Mouse (Mus musculus) hindbrain, embryonic 16.5 days (tissue): Measurements from ENCODE around the gene Cx3cr1. TPM values are rescaled to one million over a fixed set of nuclear protein-coding genes. Genes with fewer than 3 reads are reported as not detected.

Experiments used
- ATAC-seq: fragments of 200-750 bp; cut with Nextera tagmentation; 2 replicates; pipeline ENCODE4 v1.8.0; 2017; ENCODE audit warnings: moderate TSS enrichment, moderate library complexity
- H3K27ac ChIP-seq: fragments of 300-500 bp; sonication (generic); 2 replicates; pipeline ENCODE4 v1.5.1; 2014; ENCODE audit warnings: low read depth, mild to moderate bottlenecking, control low read depth, low read length, moderate library complexity
- H3K27me3 ChIP-seq: fragments of 300-500 bp; sonication (generic); replicated peaks from 2 replicates; pipeline ENCODE4 v1.6.1; 2014; ENCODE audit warnings: low read length; ENCODE audit not compliant: control insufficient read depth, insufficient read depth
- H3K36me3 ChIP-seq: fragments of 300-500 bp; sonication (generic); 2 replicates; pipeline ENCODE4 v1.6.1; 2014; ENCODE audit warnings: mild to moderate bottlenecking, low read length, moderate library complexity, mixed read lengths; ENCODE audit not compliant: control insufficient read depth, insufficient read depth
- H3K4me1 ChIP-seq: fragments of 300-500 bp; sonication (generic); 2 replicates; pipeline ENCODE4 v1.6.1; 2014; ENCODE audit warnings: low read depth, low read length; ENCODE audit not compliant: control insufficient read depth, insufficient read depth
- H3K4me2 ChIP-seq: fragments of 300-500 bp; sonication (generic); 2 replicates; pipeline ENCODE4 v1.6.1; 2014; ENCODE audit warnings: mild to moderate bottlenecking, low read length, control low read depth, moderate library complexity
- H3K4me3 ChIP-seq: fragments of 300-500 bp; sonication (generic); 2 replicates; pipeline ENCODE4 v1.5.1; 2014; ENCODE audit warnings: mild to moderate bottlenecking, low read length, control low read depth, moderate library complexity
- H3K9ac ChIP-seq: fragments of 300-500 bp; sonication (generic); 2 replicates; pipeline ENCODE4 v1.6.1; 2014; ENCODE audit warnings: low read depth, mild to moderate bottlenecking, control low read depth, low read length, moderate library complexity
- H3K9me3 ChIP-seq: fragments of 300-500 bp; sonication (generic); 2 replicates; pipeline ENCODE4 v1.6.1; 2014; ENCODE audit warnings: mild to moderate bottlenecking, low read length, moderate library complexity; ENCODE audit not compliant: control insufficient read depth
- WGBS: fragments of 180-500 bp; shearing (Covaris S2); extraction: QIAGEN DNeasy Blood & Tissue Kit; methylation state at CpG from one replicate; pipeline ENCODE4 v1.1.7; 2014; 5-methylcytosine and 5-hydroxymethylcytosine counted together
- polyA plus RNA-seq: library from polyadenylated mRNA; unstranded; fragments of >200 nt; fragmentation: Nextera tagmentation; extraction: Ambion mirVana; gene quantifications from 2 replicates; pipeline ENCODE4 v1.2.1, GENCODE M21; 2015

Gene Cx3cr1
- polyA plus RNA-seq, 1 experiment from 2014 or later: 10.0 TPM

GRCm38 (mm10) chr9:119941407-119941806 lies 128.3 kb downstream of the Cx3cr1 start:
- Histone ChIP-seq H3K9ac (no peak overlapping the region), H3K4me1 (peaks cover 7% of the 10 kb centered on the region), H3K4me2 (no peak overlapping the region), H3K27ac (no peak overlapping the region), H3K4me3 (no peak overlapping the region), H3K36me3 (no peaks in the 10 kb centered on the region), H3K27me3 (no peaks in the 10 kb centered on the region), H3K9me3 (no peaks in the 10 kb centered on the region)
- WGBS: 72% methylated on average over 5 of the region's 5 CpGs
- no peak for ATAC-seq

- Histone ChIP-seq H3K9ac (no peak overlapping the region), H3K27ac (no peak overlapping the region), H3K27me3 (no peaks in the 10 kb centered on the region), H3K9me3 (no peaks in the 10 kb centered on the region), H3K4me1 (peaks cover 10% of the 10 kb centered on the region), H3K4me2 (no peak overlapping the region), H3K4me3 (no peak overlapping the region), H3K36me3 (no peaks in the 10 kb centered on the region)
- ATAC-seq: no peak
- 82% methylated on average over 10 of the region's 10 CpGs for WGBS
Measured at GRCm38 (mm10) chr9:119939646-119940045, 130.0 kb downstream of the Cx3cr1 start.

GRCm38 (mm10) chr9:119938496-119938895 lies 131.2 kb downstream of the Cx3cr1 start:
- 79% methylated on average over 4 of the region's 4 CpGs for WGBS
- Histone ChIP-seq H3K9ac (no peak overlapping the region), H3K27ac (no peak overlapping the region), H3K27me3 (no peaks in the 10 kb centered on the region), H3K9me3 (no peaks in the 10 kb centered on the region), H3K36me3 (no peaks in the 10 kb centered on the region), H3K4me2 (no peak overlapping the region), H3K4me3 (no peak overlapping the region), H3K4me1 (peaks cover 10% of the 10 kb centered on the region)
- ATAC-seq: no peak

- no peaks in the 10 kb centered on the region for H3K27me3 ChIP-seq
- H3K9me3 ChIP-seq: no peaks in the 10 kb centered on the region
- peak within 1 kb of the TSS; percentile 73 for H3K27ac ChIP-seq
- no peaks in the 10 kb centered on the region for H3K36me3 ChIP-seq
- WGBS: 1% methylated on average over 40 of the region's 40 CpGs
- peaks cover 10% of the 10 kb centered on the region for H3K4me1 ChIP-seq
- peak within 1 kb of the TSS; percentile 91 for H3K9ac ChIP-seq
- H3K4me2 ChIP-seq: peak within 1 kb of the TSS; percentile 89
- ATAC-seq: peak; percentile 95
- peak within 1 kb of the TSS; percentile 71 for H3K4me3 ChIP-seq
Measured at GRCm38 (mm10) chr9:119937005-119937773, 132.5 kb downstream of the Cx3cr1 start, which contains the start of the genes Gorasp1 and Ttc21a. TSS of gene Gorasp1 (minus strand) at chr9:119937565. TSS of gene Ttc21a (plus strand) at chr9:119937606.

GRCm38 (mm10) chr9:119933675-119934074 lies 136.0 kb downstream of the Cx3cr1 start:
- peaks cover 10% of the 10 kb centered on the region for H3K4me1 ChIP-seq
- no peak for ATAC-seq
- no peak overlapping the region for H3K9ac ChIP-seq
- H3K27me3 ChIP-seq: no peaks in the 10 kb centered on the region
- WGBS: 98% methylated on average over 6 of the region's 6 CpGs
- H3K36me3 ChIP-seq: 0 out of 2 replicates have a peak, but pooled peaks cover 6% of the 10 kb centered on the region
- H3K4me3 ChIP-seq: no peak overlapping the region
- no peak overlapping the region for H3K27ac ChIP-seq
- H3K9me3 ChIP-seq: no peaks in the 10 kb centered on the region
- H3K4me2 ChIP-seq: no peak overlapping the region

- Histone ChIP-seq H3K9me3 (no peaks in the 10 kb centered on the region), H3K4me2 (no peak overlapping the region), H3K27me3 (no peaks in the 10 kb centered on the region), H3K4me3 (no peak overlapping the region), H3K9ac (no peak overlapping the region), H3K4me1 (peaks cover 6% of the 10 kb centered on the region), H3K27ac (no peak overlapping the region), H3K36me3 (peaks cover 14% of the 10 kb centered on the region)
- ATAC-seq: no peak
- 89% methylated on average over 12 of the region's 12 CpGs for WGBS
Measured at GRCm38 (mm10) chr9:119932358-119932757, 137.3 kb downstream of the Cx3cr1 start.

GRCm38 (mm10) chr9:119926497-119926896 lies 143.2 kb downstream of the Cx3cr1 start:
- Histone ChIP-seq H3K4me3 (no peak overlapping the region), H3K4me1 (no peaks in the 10 kb centered on the region), H3K36me3 (peaks cover 51% of the 10 kb centered on the region), H3K9ac (no peak overlapping the region), H3K27me3 (no peaks in the 10 kb centered on the region), H3K4me2 (no peak overlapping the region), H3K9me3 (no peaks in the 10 kb centered on the region), H3K27ac (no peak overlapping the region)
- WGBS: 86% methylated on average over 5 of the region's 5 CpGs
- no peak for ATAC-seq

GRCm38 (mm10) chr9:119925729-119926128 lies 143.9 kb downstream of the Cx3cr1 start:
- no peaks in the 10 kb centered on the region for H3K9me3 ChIP-seq
- H3K4me2 ChIP-seq: no peak overlapping the region
- H3K4me3 ChIP-seq: no peak overlapping the region
- H3K27ac ChIP-seq: no peak overlapping the region
- peaks cover 58% of the 10 kb centered on the region for H3K36me3 ChIP-seq
- H3K9ac ChIP-seq: no peak overlapping the region
- no peak for ATAC-seq
- 66% methylated on average over 8 of the region's 8 CpGs for WGBS
- no peaks in the 10 kb centered on the region for H3K27me3 ChIP-seq
- no peaks in the 10 kb centered on the region for H3K4me1 ChIP-seq

GRCm38 (mm10) chr9:119925120-119925657 lies 144.5 kb downstream of the Cx3cr1 start:
- Histone ChIP-seq H3K4me2 (no peak overlapping the region), H3K36me3 (peaks cover 61% of the 10 kb centered on the region), H3K27me3 (no peaks in the 10 kb centered on the region), H3K9ac (no peak overlapping the region), H3K4me1 (no peaks in the 10 kb centered on the region), H3K27ac (no peak overlapping the region), H3K4me3 (no peak overlapping the region), H3K9me3 (no peaks in the 10 kb centered on the region)
- no peak for ATAC-seq
- 91% methylated on average over 16 of the region's 16 CpGs for WGBS
